Mouse (Mus musculus): ENCODE data around the gene Frs2. TPM values are rescaled to one million over a fixed set of nuclear protein-coding genes. Genes with fewer than 3 reads are reported as not detected.

Gene Frs2
- polyA plus RNA-seq, 1 experiment from 2014 or later: 18.0 TPM

- Histone ChIP-seq H3K4me1 (ENCODE audit: insufficient read depth, low read length) (peaks cover 10% of the 10 kb centered on the region), H3K4me2 (replicated peaks; ENCODE audit: low read depth, low read length) (no peak overlapping the region), H3K27ac (ENCODE audit: low read length) (no peak overlapping the region), H3K9me3 (ENCODE audit: low read length) (no peaks in the 10 kb centered on the region), H3K27me3 (ENCODE audit: insufficient read depth, low read length) (no peaks in the 10 kb centered on the region), H3K36me3 (ENCODE audit: insufficient read depth, low read length) (no peaks in the 10 kb centered on the region), H3K4me3 (ENCODE audit: low read length) (no peak overlapping the region), H3K9ac (replicated peaks; ENCODE audit: low read length) (no peak overlapping the region)
- no peak for ATAC-seq (ENCODE audit: low FRiP score, low TSS enrichment)
- whole genome bisulfite sequencing: 46% methylated on average over 2 of the region's 2 CpGs
These were observed 35.8 kb downstream of the Frs2 start for GRCm38 (mm10) chr10:117112545-117112944.

DNA sequence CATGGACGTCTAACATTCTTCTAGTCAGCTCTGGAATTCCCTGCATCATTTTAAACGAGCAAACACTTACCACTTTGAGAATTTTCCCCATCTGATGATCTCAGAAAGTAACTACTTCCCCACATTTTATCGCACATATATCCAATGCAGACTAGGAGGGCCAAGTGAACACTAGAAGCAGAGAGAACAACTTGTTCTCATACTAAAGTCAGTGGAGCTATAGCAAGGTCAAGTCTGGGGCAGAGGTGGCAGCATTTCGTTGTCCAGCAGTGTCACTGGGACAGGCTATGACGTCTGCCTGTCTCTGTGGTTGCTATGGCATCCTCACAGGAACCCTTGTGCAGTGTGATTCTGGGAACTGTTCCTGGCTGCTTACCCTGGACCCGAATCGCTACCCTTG, 36.9 kb downstream of the Frs2 start:
- H3K9ac ChIP-seq (replicated peaks; ENCODE audit: low read length): no peak overlapping the region
- 68% methylated on average over 7 of the region's 7 CpGs for WGBS
- H3K4me1 ChIP-seq (ENCODE audit: insufficient read depth, low read length): peaks cover 10% of the 10 kb centered on the region
- H3K27me3 ChIP-seq (ENCODE audit: insufficient read depth, low read length): no peaks in the 10 kb centered on the region
- no peak overlapping the region for H3K4me3 ChIP-seq (ENCODE audit: low read length)
- ATAC-seq (ENCODE audit: low FRiP score, low TSS enrichment): no peak
- H3K4me2 ChIP-seq (replicated peaks; ENCODE audit: low read depth, low read length): no peak overlapping the region
- H3K9me3 ChIP-seq (ENCODE audit: low read length): no peaks in the 10 kb centered on the region
- H3K36me3 ChIP-seq (ENCODE audit: insufficient read depth, low read length): no peaks in the 10 kb centered on the region
- no peak overlapping the region for H3K27ac ChIP-seq (ENCODE audit: low read length)

- H3K27me3 ChIP-seq (ENCODE audit: insufficient read depth, low read length): no peaks in the 10 kb centered on the region
- no peaks in the 10 kb centered on the region for H3K36me3 ChIP-seq (ENCODE audit: insufficient read depth, low read length)
- H3K4me3 ChIP-seq (ENCODE audit: low read length): no peak overlapping the region
- H3K9me3 ChIP-seq (ENCODE audit: low read length): no peaks in the 10 kb centered on the region
- WGBS: 59% methylated on average over 3 of the region's 3 CpGs
- no peak overlapping the region for H3K27ac ChIP-seq (ENCODE audit: low read length)
- H3K4me2 ChIP-seq (replicated peaks; ENCODE audit: low read depth, low read length): no peak overlapping the region
- ATAC-seq (ENCODE audit: low FRiP score, low TSS enrichment): no peak
- peaks cover 8% of the 10 kb centered on the region for H3K4me1 ChIP-seq (ENCODE audit: insufficient read depth, low read length)
- H3K9ac ChIP-seq (replicated peaks; ENCODE audit: low read length): no peak overlapping the region
These were observed 38.1 kb downstream of the Frs2 start for GRCm38 (mm10) chr10:117110271-117110670.

- Histone ChIP-seq H3K27ac (ENCODE audit: low read length) (no peak overlapping the region), H3K9ac (replicated peaks; ENCODE audit: low read length) (no peak overlapping the region), H3K27me3 (ENCODE audit: insufficient read depth, low read length) (no peaks in the 10 kb centered on the region), H3K9me3 (ENCODE audit: low read length) (no peaks in the 10 kb centered on the region), H3K4me1 (ENCODE audit: insufficient read depth, low read length) (peaks cover 3% of the 10 kb centered on the region; the same call in 1 of the 2 replicates), H3K36me3 (ENCODE audit: insufficient read depth, low read length) (no peaks in the 10 kb centered on the region), H3K4me3 (ENCODE audit: low read length) (no peak overlapping the region), H3K4me2 (replicated peaks; ENCODE audit: low read depth, low read length) (no peak overlapping the region)
- ATAC-seq (ENCODE audit: low FRiP score, low TSS enrichment): no peak
- WGBS: 23% methylated on average over 3 of the region's 3 CpGs
These were observed 41.6 kb downstream of the Frs2 start for GRCm38 (mm10) chr10:117106686-117107085.

GRCm38 (mm10) chr10:117106244-117106643, 42.1 kb downstream of the Frs2 start:
- ATAC-seq (ENCODE audit: low FRiP score, low TSS enrichment): no peak
- Histone ChIP-seq H3K4me1 (ENCODE audit: insufficient read depth, low read length) (peaks cover 3% of the 10 kb centered on the region; the same call in 1 of the 2 replicates), H3K4me3 (ENCODE audit: low read length) (no peak overlapping the region), H3K4me2 (replicated peaks; ENCODE audit: low read depth, low read length) (no peak overlapping the region), H3K36me3 (ENCODE audit: insufficient read depth, low read length) (no peaks in the 10 kb centered on the region), H3K27me3 (ENCODE audit: insufficient read depth, low read length) (no peaks in the 10 kb centered on the region), H3K9me3 (ENCODE audit: low read length) (no peaks in the 10 kb centered on the region), H3K9ac (replicated peaks; ENCODE audit: low read length) (no peak overlapping the region), H3K27ac (ENCODE audit: low read length) (no peak overlapping the region)
- 24% methylated on average over 4 of the region's 4 CpGs for WGBS

- H3K27ac ChIP-seq (ENCODE audit: low read length): no peak overlapping the region
- ATAC-seq (ENCODE audit: low FRiP score, low TSS enrichment): no peak
- H3K4me3 ChIP-seq (ENCODE audit: low read length): no peak overlapping the region
- peaks cover 3% of the 10 kb centered on the region; the same call in 1 of the 2 replicates for H3K36me3 ChIP-seq (ENCODE audit: insufficient read depth, low read length)
- WGBS: 62% methylated on average over 4 of the region's 4 CpGs
- no peak overlapping the region for H3K9ac ChIP-seq (replicated peaks; ENCODE audit: low read length)
- no peaks in the 10 kb centered on the region for H3K9me3 ChIP-seq (ENCODE audit: low read length)
- H3K4me1 ChIP-seq (ENCODE audit: insufficient read depth, low read length): no peaks in the 10 kb centered on the region; the same call in 1 of the 2 replicates
- no peak overlapping the region for H3K4me2 ChIP-seq (replicated peaks; ENCODE audit: low read depth, low read length)
- no peaks in the 10 kb centered on the region for H3K27me3 ChIP-seq (ENCODE audit: insufficient read depth, low read length)
These were observed 43.3 kb downstream of the Frs2 start for GRCm38 (mm10) chr10:117105015-117105414.

- H3K9me3 ChIP-seq (ENCODE audit: low read length): no peaks in the 10 kb centered on the region
- H3K36me3 ChIP-seq (ENCODE audit: insufficient read depth, low read length): peaks cover 4% of the 10 kb centered on the region; the same call in 1 of the 2 replicates
- no peak overlapping the region for H3K4me2 ChIP-seq (replicated peaks; ENCODE audit: low read depth, low read length)
- H3K27me3 ChIP-seq (ENCODE audit: insufficient read depth, low read length): no peaks in the 10 kb centered on the region
- no peak overlapping the region for H3K4me3 ChIP-seq (ENCODE audit: low read length)
- H3K9ac ChIP-seq (replicated peaks; ENCODE audit: low read length): no peak overlapping the region
- H3K27ac ChIP-seq (ENCODE audit: low read length): no peak overlapping the region
- no peaks in the 10 kb centered on the region; the same call in 1 of the 2 replicates for H3K4me1 ChIP-seq (ENCODE audit: insufficient read depth, low read length)
- ATAC-seq (ENCODE audit: low FRiP score, low TSS enrichment): no peak
These were observed 44.3 kb downstream of the Frs2 start for GRCm38 (mm10) chr10:117103854-117104598.

DNA sequence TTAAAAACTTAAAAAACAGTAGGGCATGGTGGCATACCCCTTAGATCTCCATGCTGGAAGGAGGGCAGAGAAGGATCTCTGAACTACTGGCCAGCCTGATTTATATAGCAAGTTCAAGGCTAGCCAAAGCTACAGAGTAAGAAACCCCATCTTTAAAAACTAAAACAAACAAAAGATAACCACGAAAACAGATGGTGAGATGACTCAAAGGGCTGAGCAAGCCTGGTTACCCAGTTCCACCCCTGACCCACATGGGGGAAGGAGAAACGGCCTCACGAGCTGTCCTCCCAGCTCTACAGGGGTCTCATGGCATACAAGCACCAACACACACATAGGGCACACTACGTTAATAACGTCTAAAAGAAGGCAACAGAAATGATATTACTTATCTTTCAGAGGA, 48.2 kb downstream of the Frs2 start:
- H3K4me1 ChIP-seq (ENCODE audit: insufficient read depth, low read length): no peaks in the 10 kb centered on the region
- H3K27ac ChIP-seq (ENCODE audit: low read length): no peak overlapping the region
- 83% methylated on average over 5 of the region's 5 CpGs for WGBS
- no peak overlapping the region for H3K4me2 ChIP-seq (replicated peaks; ENCODE audit: low read depth, low read length)
- peaks cover 4% of the 10 kb centered on the region; the same call in 1 of the 2 replicates for H3K36me3 ChIP-seq (ENCODE audit: insufficient read depth, low read length)
- H3K27me3 ChIP-seq (ENCODE audit: insufficient read depth, low read length): no peaks in the 10 kb centered on the region
- H3K4me3 ChIP-seq (ENCODE audit: low read length): no peak overlapping the region
- H3K9me3 ChIP-seq (ENCODE audit: low read length): no peaks in the 10 kb centered on the region
- ATAC-seq (ENCODE audit: low FRiP score, low TSS enrichment): no peak
- H3K9ac ChIP-seq (replicated peaks; ENCODE audit: low read length): no peak overlapping the region

DNA sequence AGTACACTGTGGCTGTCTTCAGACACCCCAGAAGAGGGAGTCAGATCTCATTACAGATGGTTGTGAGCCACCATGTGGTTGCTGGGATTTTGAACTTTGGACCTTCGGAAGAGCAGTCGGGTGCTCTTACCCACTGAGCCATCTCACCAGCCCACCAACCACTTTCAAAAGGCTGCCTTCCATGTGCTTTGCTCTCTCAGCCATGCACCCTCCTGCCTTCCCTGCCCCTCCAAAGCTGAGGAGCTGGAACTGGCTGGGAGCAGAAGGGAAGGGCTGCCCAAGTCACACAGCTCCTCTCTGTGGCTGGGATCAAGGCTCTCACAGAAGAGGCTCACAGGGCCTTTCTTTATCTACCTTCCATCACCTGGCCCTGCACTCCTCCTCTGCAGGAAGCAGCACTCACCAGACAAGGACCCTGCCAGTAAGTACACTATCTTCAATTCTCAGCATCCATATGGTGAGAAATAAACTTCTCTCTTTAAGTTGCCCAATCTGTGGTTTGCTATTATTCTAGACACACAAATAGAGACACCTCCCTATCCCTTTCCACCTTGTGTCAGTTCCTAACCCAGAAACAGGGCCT, 51.1 kb downstream of the Frs2 start:
- Histone ChIP-seq H3K4me3 (ENCODE audit: low read length) (no peak overlapping the region), H3K36me3 (ENCODE audit: insufficient read depth, low read length) (peaks cover 4% of the 10 kb centered on the region; the same call in 1 of the 2 replicates), H3K4me2 (replicated peaks; ENCODE audit: low read depth, low read length) (no peak overlapping the region), H3K9ac (replicated peaks; ENCODE audit: low read length) (no peak overlapping the region), H3K27ac (ENCODE audit: low read length) (no peak overlapping the region), H3K9me3 (ENCODE audit: low read length) (no peaks in the 10 kb centered on the region), H3K27me3 (ENCODE audit: insufficient read depth, low read length) (no peaks in the 10 kb centered on the region), H3K4me1 (ENCODE audit: insufficient read depth, low read length) (peaks cover 12% of the 10 kb centered on the region)
- 84% methylated on average over 2 of the region's 2 CpGs for WGBS
- ATAC-seq (ENCODE audit: low FRiP score, low TSS enrichment): 0 out of 2 replicates have a peak, but pooled peaks have one; percentile 59

- peaks cover 12% of the 10 kb centered on the region for H3K4me1 ChIP-seq (ENCODE audit: insufficient read depth, low read length)
- peaks cover 4% of the 10 kb centered on the region; the same call in 1 of the 2 replicates for H3K36me3 ChIP-seq (ENCODE audit: insufficient read depth, low read length)
- no peak overlapping the region for H3K9ac ChIP-seq (replicated peaks; ENCODE audit: low read length)
- WGBS: 92% methylated on average over 6 of the region's 6 CpGs
- no peaks in the 10 kb centered on the region for H3K27me3 ChIP-seq (ENCODE audit: insufficient read depth, low read length)
- H3K27ac ChIP-seq (ENCODE audit: low read length): no peak overlapping the region
- no peak overlapping the region for H3K4me3 ChIP-seq (ENCODE audit: low read length)
- no peak overlapping the region for H3K4me2 ChIP-seq (replicated peaks; ENCODE audit: low read depth, low read length)
- H3K9me3 ChIP-seq (ENCODE audit: low read length): no peaks in the 10 kb centered on the region
- no peak for ATAC-seq (ENCODE audit: low FRiP score, low TSS enrichment)
These were observed 52.2 kb downstream of the Frs2 start for GRCm38 (mm10) chr10:117096096-117096495.

Measured in kidney, embryonic 16.5 days (tissue).